ENCODE assay signal across 13 mouse cellular contexts in the genomic region with DNA sequence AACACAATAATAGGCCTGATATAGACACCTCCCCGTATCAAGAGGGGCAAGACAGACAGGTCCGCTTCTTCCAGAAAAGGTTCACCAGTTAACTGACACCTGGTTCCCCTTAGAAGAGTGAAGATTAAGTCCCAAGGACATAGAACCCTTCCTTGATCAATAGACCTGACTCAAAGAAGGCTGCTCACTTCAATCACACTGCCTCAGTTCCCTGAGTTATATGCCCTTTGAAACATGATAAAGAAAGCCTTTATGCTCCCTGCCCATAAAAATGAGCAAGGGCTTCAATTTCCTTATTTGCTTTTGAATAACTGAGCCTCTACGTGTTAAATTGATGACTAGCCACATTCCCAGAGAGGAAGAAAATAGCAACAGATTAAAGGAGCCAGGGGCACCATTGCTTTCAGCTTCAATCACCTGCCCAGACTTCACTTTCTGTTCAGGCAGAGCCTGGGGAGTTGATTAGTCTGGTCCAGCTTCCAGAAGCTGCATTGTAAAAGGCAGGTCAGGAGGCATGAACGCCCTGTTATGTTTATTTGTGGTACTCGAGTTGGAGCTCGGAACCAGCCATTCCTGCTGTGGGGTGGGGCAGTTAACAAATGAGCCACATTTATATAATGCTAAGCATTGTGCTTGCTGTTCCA.
"Had no signal": no experiment of that assay in that cellular context is flagged by ENCODE, and none has a peak within 500 bp of the region (broad histone marks: within the 10 kb centered on the region; RNA-seq: fewer than 3 reads in every experiment).

No protein-coding gene starts in this region.

- H3K27ac ChIP-seq: hindbrain, postnatal 0 days; kidney, postnatal 0 days; limb, embryonic 15.5 days; liver, embryonic 12.5 days; neural tube, embryonic 12.5 days had no signal

- H3K36me3 ChIP-seq: limb, embryonic 15.5 days; liver, embryonic 12.5 days; neural tube, embryonic 12.5 days had no signal

- H3K4me3 ChIP-seq: limb, embryonic 15.5 days; liver, embryonic 12.5 days; neural tube, embryonic 12.5 days had no signal

- H3K4me1 ChIP-seq: limb, embryonic 15.5 days; liver, embryonic 12.5 days; neural tube, embryonic 12.5 days had no signal

- H3K9me3 ChIP-seq: limb, embryonic 15.5 days; liver, embryonic 12.5 days; neural tube, embryonic 12.5 days had no signal

- H3K9ac ChIP-seq: limb, embryonic 15.5 days; liver, embryonic 12.5 days; neural tube, embryonic 12.5 days had no signal

- DNase-seq: kidney, adult 11 months; kidney, adult 9 months; kidney, postnatal 4 days; left cerebral cortex, postnatal 4 days; midbrain, embryonic 14.5 days; right cerebral cortex, postnatal 4 days; thymus, adult 18-20 months; thymus, postnatal 14 days had no signal

- ATAC-seq: hindbrain, postnatal 0 days; liver, embryonic 12.5 days had no signal

- H3K27me3 ChIP-seq: limb, embryonic 15.5 days; liver, embryonic 12.5 days; neural tube, embryonic 12.5 days had no signal

- H3K4me2 ChIP-seq: limb, embryonic 15.5 days; liver, embryonic 12.5 days; neural tube, embryonic 12.5 days had no signal
